Mouse (Mus musculus): ENCODE data around the gene 1700092M07Rik.

Gene 1700092M07Rik

GRCm38 (mm10) chr19:8742176-8742575 is 1.7 kb downstream of the 1700092M07Rik start:
- in situ Hi-C loops (cut with MboI): no loop called here

GRCm38 (mm10) chr19:8745382-8745781 is 4.9 kb downstream of the 1700092M07Rik start:
- in situ Hi-C loops (cut with MboI): no loop called here

- in situ Hi-C loops (cut with MboI): no loop called here
Measured at GRCm38 (mm10) chr19:8747368-8747767, 6.8 kb downstream of the 1700092M07Rik start.

DNA sequence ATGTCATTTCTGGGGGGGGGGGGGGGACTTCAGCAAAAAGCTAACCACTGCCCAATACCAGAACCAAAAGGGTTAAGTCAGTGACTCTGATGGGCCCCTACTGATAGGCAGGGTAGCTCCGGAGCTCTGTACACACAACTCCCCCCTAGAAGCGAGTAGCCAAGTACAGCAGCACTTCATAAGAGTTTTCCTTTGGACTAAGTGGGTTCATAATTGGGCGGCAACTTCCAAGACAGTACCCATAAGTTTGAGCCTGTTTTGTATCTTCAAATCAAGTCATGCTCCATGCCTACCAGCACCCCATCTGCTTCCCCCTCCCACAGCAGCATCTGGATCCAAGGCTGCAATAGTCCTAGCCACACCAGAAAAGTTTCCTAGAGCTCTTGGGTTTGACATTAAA is 15.1 kb downstream of the 1700092M07Rik start:
- in situ Hi-C loops (cut with MboI): no loop called here

GRCm38 (mm10) chr19:8756635-8757387 is 16.3 kb downstream of the 1700092M07Rik start, which contains the start of gene Nxf1:
Gene Nxf1, plus strand, starts transcription at chr19:8757073.
- in situ Hi-C loops (cut with MboI): no loop called here

DNA sequence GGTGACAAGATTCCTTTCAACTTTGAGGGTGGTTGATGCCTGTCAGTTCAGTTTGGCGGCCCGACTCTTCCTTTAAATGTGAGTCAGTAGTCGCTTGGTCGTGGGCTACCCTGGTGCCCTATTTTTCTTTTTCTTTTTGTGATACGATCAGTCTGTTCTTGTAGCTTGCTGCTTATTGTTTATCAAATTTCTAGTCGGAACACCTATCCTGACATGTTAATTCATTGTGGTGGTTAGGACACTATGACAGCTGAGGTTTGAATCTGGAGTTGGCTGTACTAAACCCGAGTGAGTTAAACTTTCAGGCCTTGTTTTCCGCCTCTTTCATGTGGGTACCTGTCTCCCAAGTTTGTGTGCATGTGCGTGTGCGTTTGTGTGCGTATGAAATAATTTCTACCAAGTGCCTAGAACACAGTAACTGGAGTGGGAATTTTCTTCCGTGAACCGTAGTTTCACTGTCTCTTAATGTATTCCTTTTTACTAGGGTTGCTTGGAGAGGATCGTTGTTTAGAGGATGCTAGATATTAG is 17.0 kb downstream of the 1700092M07Rik start:
- in situ Hi-C loops (cut with MboI): no loop called here

DNA sequence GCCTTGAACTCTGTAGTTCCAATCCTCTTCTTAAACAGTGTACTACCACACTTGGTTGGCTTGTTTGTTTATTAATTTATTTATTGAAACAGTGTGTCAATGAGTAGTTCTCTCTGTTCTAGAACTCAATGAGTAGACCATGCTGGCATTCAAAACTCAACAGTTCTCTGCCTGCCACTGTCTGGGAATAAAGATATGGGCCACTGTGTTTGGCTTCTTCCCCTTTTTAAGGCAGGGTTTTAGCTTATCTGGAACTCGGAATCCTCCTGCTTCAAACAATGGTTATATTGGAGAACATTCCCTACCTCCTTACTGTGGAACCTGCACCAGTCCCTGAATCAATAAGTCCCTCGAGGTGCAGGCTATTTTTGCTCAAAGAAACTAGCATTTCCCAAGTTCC is 18.4 kb downstream of the 1700092M07Rik start:
- in situ Hi-C loops (cut with MboI): no loop called here

- in situ Hi-C loops (cut with MboI): no loop called here
Measured at GRCm38 (mm10) chr19:8760757-8761156, 20.2 kb downstream of the 1700092M07Rik start.

DNA sequence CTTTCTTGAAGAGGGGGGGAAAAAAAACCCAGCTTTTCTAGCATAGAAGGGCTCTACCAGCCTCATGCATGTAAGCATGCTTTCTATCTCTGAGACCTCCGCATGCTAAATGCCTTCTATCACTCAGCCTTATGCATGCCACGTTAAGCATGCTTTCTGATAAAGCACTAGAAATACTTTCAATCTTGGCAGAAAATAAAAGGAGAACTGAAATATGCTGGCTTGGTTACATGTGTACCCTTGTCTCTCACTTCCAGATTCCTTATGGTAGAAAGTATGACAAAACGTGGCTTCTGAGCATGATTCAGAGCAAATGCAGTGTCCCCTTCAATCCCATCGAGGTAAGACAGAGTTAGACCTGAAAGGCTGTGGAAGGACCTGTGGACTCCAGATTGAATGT is 22.8 kb downstream of the 1700092M07Rik start:
- in situ Hi-C loops (cut with MboI): no loop called here

DNA sequence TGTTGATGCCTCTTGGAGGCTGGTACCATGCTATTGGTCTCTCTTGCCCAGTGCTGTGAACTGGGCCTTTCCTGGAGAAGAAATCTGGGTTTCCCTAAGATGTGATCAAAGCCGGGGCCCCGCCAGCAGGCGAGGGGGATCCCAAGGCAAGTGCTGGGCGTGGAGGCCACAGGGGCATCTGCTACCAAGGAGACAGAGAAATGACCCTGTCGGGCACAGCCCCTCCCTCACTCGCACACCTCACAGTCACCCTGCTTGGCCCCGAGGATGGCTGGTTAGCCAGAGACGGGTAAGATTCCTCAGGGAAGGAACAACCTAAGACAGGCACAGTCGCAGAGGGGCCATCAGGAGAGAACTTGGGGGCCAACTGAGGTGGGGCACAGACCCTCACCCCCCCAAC is 25.0 kb downstream of the 1700092M07Rik start:
- in situ Hi-C loops (cut with MboI): no loop called here

DNA sequence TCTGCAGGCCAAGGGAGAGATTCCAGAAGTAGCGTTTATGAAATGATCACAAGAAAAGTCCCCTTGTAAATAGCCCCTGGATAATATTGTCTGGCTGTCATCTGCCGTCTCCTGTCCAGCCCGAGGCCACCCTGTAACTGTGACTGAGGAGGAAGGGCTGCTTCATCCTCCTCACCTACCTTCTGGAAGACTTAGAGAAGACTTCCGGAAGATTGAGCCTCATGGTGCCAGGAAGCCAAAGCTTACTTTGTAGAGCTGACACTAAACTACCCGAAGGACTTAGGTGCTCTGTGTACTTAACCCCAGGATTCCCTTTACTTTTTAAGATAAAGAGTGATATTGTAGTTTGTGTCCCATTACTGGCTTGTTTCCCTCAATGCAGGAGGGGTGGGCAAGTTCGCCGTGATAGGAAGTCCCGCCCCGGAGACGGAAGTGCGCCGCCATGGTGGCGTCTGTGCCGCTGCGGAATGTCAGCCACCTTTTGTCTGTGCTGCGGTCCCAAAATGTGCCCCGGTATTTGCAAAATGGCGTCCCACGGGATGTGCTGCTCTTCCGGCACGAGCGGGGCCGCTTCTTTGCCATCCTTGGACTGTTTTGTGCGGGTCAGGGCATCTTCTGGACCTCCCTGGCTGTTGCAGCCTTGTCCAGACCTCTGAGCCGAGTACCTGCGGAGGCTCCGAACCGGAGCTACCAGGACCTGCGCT is 30.2 kb downstream of the 1700092M07Rik start, which contains the start of gene Tmem223:
TSS of gene Tmem223 (plus strand) at position 430 of the 704 bp plus-strand sequence.
- in situ Hi-C loops (cut with MboI): no loop called here

- in situ Hi-C loops (cut with MboI): no loop called here
Measured at GRCm38 (mm10) chr19:8772996-8773395, 32.5 kb downstream of the 1700092M07Rik start.

- in situ Hi-C loops (cut with MboI): no loop called here
Measured at GRCm38 (mm10) chr19:8773409-8773808, 32.9 kb downstream of the 1700092M07Rik start.

DNA sequence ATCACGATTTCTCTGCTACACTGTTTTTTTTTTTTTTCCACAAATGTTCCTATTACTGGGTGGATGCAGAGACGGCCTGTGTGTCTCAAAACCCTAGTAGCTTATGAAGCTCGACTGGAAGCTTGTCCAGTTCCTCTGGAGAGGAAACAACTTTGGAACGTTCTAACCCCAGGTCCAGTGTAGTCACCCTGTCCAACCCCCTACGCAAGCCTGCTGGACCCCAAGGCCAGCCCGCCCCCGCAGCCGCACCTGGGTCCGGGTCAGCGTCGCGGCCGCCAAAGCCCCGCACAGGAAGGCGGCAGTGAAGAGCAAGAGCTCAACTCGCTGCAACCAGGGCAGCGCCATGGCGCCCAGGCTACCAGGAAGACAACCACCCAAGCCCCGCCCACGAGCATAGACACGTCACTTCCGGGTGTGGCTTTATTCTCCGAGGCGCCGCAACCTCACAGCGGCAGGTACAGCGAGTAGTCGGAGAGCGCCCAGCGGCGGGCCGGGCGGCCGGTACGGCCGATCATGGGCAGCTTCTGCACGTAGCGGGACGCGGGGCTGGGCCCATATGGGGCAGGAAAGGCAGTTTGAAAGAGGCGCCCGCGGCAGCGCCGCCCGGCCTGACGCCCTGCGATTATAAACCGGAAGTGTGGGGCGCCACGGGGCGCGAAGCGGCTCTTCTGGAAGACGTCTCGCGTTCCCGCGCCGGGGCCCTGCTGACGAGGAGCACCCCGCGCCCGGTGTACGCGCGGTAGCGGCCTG is 33.7 kb downstream of the 1700092M07Rik start, which contains the start of gene Tmem179b:
TSS of gene Tmem179b (minus strand) at position 382 of the 750 bp plus-strand sequence.
- in situ Hi-C loops (cut with MboI): no loop called here

- in situ Hi-C loops (cut with MboI): no loop called here
Measured at GRCm38 (mm10) chr19:8774951-8775421, 34.5 kb downstream of the 1700092M07Rik start.

DNA sequence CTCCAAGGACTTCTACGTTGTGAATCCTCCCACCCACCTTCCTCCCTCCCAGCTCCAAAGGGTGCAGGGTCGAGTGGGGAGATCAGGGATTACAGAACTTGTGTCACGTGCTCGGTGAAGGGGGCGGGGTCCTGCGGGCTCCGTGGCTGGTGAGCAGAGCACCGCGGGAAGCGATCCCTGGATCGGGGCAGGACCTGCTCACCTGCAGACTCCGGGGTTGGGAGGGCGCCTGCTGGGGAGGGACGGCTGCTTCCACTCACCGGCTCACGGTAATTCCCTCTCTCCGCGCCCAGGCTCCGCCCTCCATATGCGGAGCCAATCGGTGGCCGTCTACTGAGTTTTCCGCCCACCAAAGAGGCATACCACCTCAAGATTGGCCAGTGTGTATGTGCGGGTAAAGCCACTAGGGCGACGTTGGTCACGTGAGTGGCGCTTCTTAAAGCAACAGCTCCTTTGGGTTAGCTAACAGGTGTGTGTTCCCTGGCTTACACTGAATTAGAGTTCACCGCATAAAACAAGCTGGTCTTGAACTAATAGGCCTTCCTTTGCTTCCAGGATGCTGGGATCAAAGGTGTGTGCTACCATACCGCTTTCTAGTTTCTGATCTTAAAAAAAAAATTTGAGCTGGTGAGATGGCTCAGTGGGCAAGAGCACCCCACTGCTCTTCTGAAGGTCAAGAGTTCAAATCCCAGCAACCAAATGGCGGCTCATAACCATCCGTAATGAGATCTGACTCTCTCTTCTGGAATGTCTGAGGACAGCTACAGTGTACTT is 45.7 kb downstream of the 1700092M07Rik start, which contains the start of gene Taf6l:
TSS of gene Taf6l (minus strand) at position 410 of the 774 bp plus-strand sequence.
- in situ Hi-C loops (cut with MboI): no loop called here

DNA sequence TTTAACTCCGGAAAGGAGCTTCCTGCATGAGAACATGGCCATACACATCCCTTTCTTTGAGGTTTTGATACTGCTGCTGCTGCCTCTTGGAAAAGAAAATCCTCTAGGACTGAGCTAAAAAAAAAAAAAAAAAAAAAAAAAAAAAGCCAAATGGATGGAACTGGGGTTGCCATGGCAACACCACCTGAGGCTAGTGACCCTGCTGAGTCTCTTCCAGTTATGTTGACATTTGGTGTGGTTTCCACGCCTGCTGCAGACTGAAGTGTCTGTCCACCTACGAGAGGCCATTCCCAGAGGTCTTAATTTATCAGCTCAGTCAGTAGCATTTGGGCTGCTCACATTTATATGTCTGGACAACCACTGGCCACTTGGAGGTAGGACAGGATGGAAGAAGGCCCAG is 48.0 kb downstream of the 1700092M07Rik start:
- in situ Hi-C loops (cut with MboI): no loop called here

GRCm38 (mm10) chr19:8789171-8789570 is 48.7 kb downstream of the 1700092M07Rik start:
- in situ Hi-C loops (cut with MboI): no loop called here

GRCm38 (mm10) chr19:8790171-8790570 is 49.7 kb downstream of the 1700092M07Rik start:
- in situ Hi-C loops (cut with MboI): no loop called here
